Comparison of ENCODE assay signal across 8 mouse cellular contexts in the genomic region with DNA sequence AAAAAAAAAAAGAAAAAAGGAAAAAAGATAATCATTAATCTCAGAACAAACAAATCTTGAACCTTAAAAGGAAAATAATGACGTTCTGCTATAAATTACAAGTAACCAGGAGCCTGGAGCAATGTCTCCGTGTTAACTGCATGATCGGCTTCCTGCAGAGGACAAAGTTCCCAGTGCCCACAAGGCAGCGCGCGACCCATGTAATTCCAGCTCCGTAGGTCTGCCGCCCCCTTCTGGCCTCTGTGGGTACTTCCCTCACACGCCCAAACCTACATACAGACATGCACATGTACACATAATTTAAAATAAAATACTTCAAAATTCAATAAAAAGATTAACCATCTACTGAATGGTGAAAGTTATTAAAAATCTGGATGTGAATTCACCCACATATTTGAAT. TPM values are rescaled to one million over a fixed set of nuclear protein-coding genes. Genes with fewer than 3 reads are reported as not detected.
A peak's percentile ranks its signal among the peaks of the same experiment; 100 is the strongest.
DNase-seq lines count a peak whose midpoint lies in the region; ATAC-seq lines count a peak whose summit lies in the region.

No protein-coding gene starts in this region.

- H3K36me3 ChIP-seq in neural tube, embryonic 15.5 days = no peaks in the 10 kb centered on the region
- no peaks in the 10 kb centered on the region for H3K36me3 ChIP-seq in hindbrain, embryonic 13.5 days

- peak; percentile 10 to 24 for DNase-seq in cerebellum, postnatal 14 days
- no peak for DNase-seq in cerebellum, adult 11-12 months
- DNase-seq in neural tube, embryonic 10.5 days (ENCODE audit: extremely low spot score, low spot score) = peak; percentile 24
- DNase-seq in kidney, postnatal 4 days = peak; percentile 53 to 61
- peak; percentile 53 for DNase-seq in yolk sac, embryonic 10.5 days (ENCODE audit: low spot score)
- DNase-seq in T-cell, adult 2 months (ENCODE audit: low spot score) = no peak

- 58% methylated on average over 9 of the region's 9 CpGs for WGBS in neural tube, embryonic 15.5 days
- 55% methylated on average over 9 of the region's 9 CpGs for WGBS in hindbrain, embryonic 13.5 days

- no peaks in the 10 kb centered on the region for H3K27me3 ChIP-seq in neural tube, embryonic 15.5 days (replicated peaks)
- no peaks in the 10 kb centered on the region for H3K27me3 ChIP-seq in hindbrain, embryonic 13.5 days

- no peak overlapping the region for H3K4me2 ChIP-seq in neural tube, embryonic 15.5 days
- no peak overlapping the region for H3K4me2 ChIP-seq in hindbrain, embryonic 13.5 days

- H3K4me3 ChIP-seq in neural tube, embryonic 15.5 days (replicated peaks) = no peak overlapping the region
- no peak overlapping the region for H3K4me3 ChIP-seq in hindbrain, embryonic 13.5 days

- H3K4me1 ChIP-seq in neural tube, embryonic 15.5 days = peaks cover 9% of the 10 kb centered on the region; the same call in 1 of the 2 replicates
- 0 out of 2 replicates have a peak, but pooled peaks cover 4% of the 10 kb centered on the region for H3K4me1 ChIP-seq in hindbrain, embryonic 13.5 days (replicated peaks)

- H3K9ac ChIP-seq in neural tube, embryonic 15.5 days (replicated peaks) = no peak overlapping the region
- no peak overlapping the region for H3K9ac ChIP-seq in hindbrain, embryonic 13.5 days

- H3K27ac ChIP-seq in neural tube, embryonic 15.5 days (replicated peaks) = no peak overlapping the region
- H3K27ac ChIP-seq in hindbrain, embryonic 13.5 days = no peak overlapping the region

- no peaks in the 10 kb centered on the region for H3K9me3 ChIP-seq in neural tube, embryonic 15.5 days (replicated peaks)
- no peaks in the 10 kb centered on the region for H3K9me3 ChIP-seq in hindbrain, embryonic 13.5 days

- no peak for ATAC-seq in neural tube, embryonic 15.5 days (ENCODE audit: low FRiP score)
- no peak for ATAC-seq in hindbrain, embryonic 13.5 days (ENCODE audit: low FRiP score)

RNA-seq across cellular contexts. Expression of gene E2f7, which starts 39.6 kb away (rescaled TPM):
- polyA plus RNA-seq in neural tube, embryonic 15.5 days (2015; fragmentation: Nextera tagmentation; extraction: Ambion mirVana) = 5.6 and 8.7 TPM in 2 replicates
- polyA plus RNA-seq in hindbrain, embryonic 13.5 days (2015; fragmentation: Nextera tagmentation; extraction: Ambion mirVana) = 8.4 and 8.9 TPM in 2 replicates

Comparison
In these comparisons a context has a peak if more than half of its experiments do, and no peak if none do; other contexts are left out.
1. DNase-seq: peak in cerebellum, postnatal 14 days (2 of 2), neural tube, embryonic 10.5 days (single experiment), kidney, postnatal 4 days (2 of 2) and yolk sac, embryonic 10.5 days (single experiment); none in cerebellum, adult 11-12 months (single experiment) and T-cell, adult 2 months (single experiment).